Mouse (Mus musculus) thymus, adult 2 months (tissue): ENCODE results near the gene Izumo4.

ENCODE experiments used
- CTCF ChIP-seq: fragments of 200-500 bp; IDR thresholded peaks from 2 replicates; pipeline ENCODE4 v1.5.1; 2012; ENCODE audit warnings: mild to moderate bottlenecking, control low read depth, low read length, moderate library complexity, borderline replicate concordance; ENCODE audit not compliant: control insufficient read depth, poor library complexity, insufficient read depth; ENCODE audit errors: extremely low read depth
- POLR2A ChIP-seq: fragments of 200-500 bp; IDR thresholded peaks from 2 replicates; pipeline ENCODE4 v1.6.1; 2012; ENCODE audit warnings: mild to moderate bottlenecking, low read length, control low read depth, moderate library complexity; ENCODE audit not compliant: control insufficient read depth, poor library complexity, insufficient read depth; ENCODE audit errors: extremely low read depth

DNA sequence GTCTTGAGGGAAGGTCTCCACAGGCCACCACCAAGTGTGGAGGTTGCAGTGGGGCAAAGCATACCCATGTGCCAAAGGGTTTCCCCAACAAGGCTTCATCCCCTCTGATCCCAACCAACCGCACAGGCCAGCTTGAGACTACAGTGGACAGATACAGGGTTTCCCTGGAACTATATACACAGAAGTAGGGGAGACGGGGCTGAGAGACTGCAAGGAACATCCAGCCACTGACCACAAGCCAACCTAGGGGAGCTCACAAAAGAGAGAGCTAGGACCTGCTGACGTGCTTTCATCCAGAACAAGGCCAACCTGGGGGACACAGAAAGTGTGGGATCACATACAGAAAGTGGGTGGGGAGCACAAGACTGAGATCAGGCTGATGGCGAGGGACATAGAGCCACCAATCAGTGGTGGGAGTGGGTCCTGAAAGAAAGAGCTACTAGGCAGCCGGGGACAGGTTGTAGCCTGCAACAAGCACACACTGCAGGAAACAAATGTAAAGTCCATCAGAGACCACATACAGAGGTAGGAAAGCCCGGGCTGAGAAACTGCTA, 27.1 kb upstream of the Izumo4 start:
- TF ChIP-seq CTCF (no peak), POLR2A (no peak)
